Mouse (Mus musculus): ENCODE measurements at regions not wholly inside any gene's neighbourhood (a gene's known extent, or its start where the extent isn't known, plus 50 kb on each side); places are given as distances from the start of the nearest gene placed in this dataset.

GRCm38 (mm10) chr3:52621936-52622335, 353.8 kb downstream of the Foxo1 start:
- peaks cover 11% of the 10 kb centered on the region; the same call in 1 of the 2 replicates for H3K4me1 ChIP-seq
- no peaks in the 10 kb centered on the region for H3K27me3 ChIP-seq (replicated peaks)
- H3K27ac ChIP-seq, result no peak overlapping the region
- no peak for ATAC-seq
- H3K4me2 ChIP-seq, result no peak overlapping the region
- no peak overlapping the region for H3K9ac ChIP-seq
- WGBS (ENCODE audit: insufficient replicate concordance), result 71% methylated on average over 8 of the region's 8 CpGs
- no peak overlapping the region for H3K4me3 ChIP-seq
- H3K36me3 ChIP-seq, result no peaks in the 10 kb centered on the region
- no peaks in the 10 kb centered on the region for H3K9me3 ChIP-seq (replicated peaks)

- 0 out of 2 replicates have a peak, but pooled peaks have one; percentile 32 for ATAC-seq
- Histone ChIP-seq H3K27me3 (replicated peaks) (no peaks in the 10 kb centered on the region), H3K9ac (no peak overlapping the region), H3K27ac (no peak overlapping the region), H3K4me1 (peaks cover 11% of the 10 kb centered on the region; the same call in 1 of the 2 replicates), H3K4me3 (no peak overlapping the region), H3K4me2 (no peak overlapping the region), H3K9me3 (replicated peaks) (no peaks in the 10 kb centered on the region), H3K36me3 (no peaks in the 10 kb centered on the region)
- WGBS (ENCODE audit: insufficient replicate concordance), result 80% methylated on average over 2 of the region's 2 CpGs
Measured at GRCm38 (mm10) chr3:52618925-52619224, 350.7 kb downstream of the Foxo1 start.

GRCm38 (mm10) chr3:52618212-52618924, 350.2 kb downstream of the Foxo1 start:
- no peak for ATAC-seq
- Histone ChIP-seq H3K27me3 (replicated peaks) (no peaks in the 10 kb centered on the region), H3K36me3 (no peaks in the 10 kb centered on the region), H3K4me1 (peaks cover 11% of the 10 kb centered on the region; the same call in 1 of the 2 replicates), H3K4me2 (no peak overlapping the region), H3K4me3 (no peak overlapping the region), H3K9ac (no peak overlapping the region), H3K9me3 (replicated peaks) (no peaks in the 10 kb centered on the region), H3K27ac (no peak overlapping the region)
- WGBS (ENCODE audit: insufficient replicate concordance), result 51% methylated on average over 7 of the region's 7 CpGs

GRCm38 (mm10) chr3:52617413-52618149, 349.4 kb downstream of the Foxo1 start:
- H3K27ac ChIP-seq, result no peak overlapping the region
- H3K4me2 ChIP-seq, result no peak overlapping the region
- peaks cover 11% of the 10 kb centered on the region; the same call in 1 of the 2 replicates for H3K4me1 ChIP-seq
- WGBS (ENCODE audit: insufficient replicate concordance), result 67% methylated on average over 8 of the region's 8 CpGs
- no peaks in the 10 kb centered on the region for H3K27me3 ChIP-seq (replicated peaks)
- no peaks in the 10 kb centered on the region for H3K36me3 ChIP-seq
- H3K9me3 ChIP-seq (replicated peaks), result no peaks in the 10 kb centered on the region
- no peak overlapping the region for H3K9ac ChIP-seq
- ATAC-seq, result no peak
- no peak overlapping the region for H3K4me3 ChIP-seq

- Histone ChIP-seq H3K4me3 (no peak overlapping the region), H3K4me2 (no peak overlapping the region), H3K36me3 (no peaks in the 10 kb centered on the region), H3K27ac (no peak overlapping the region), H3K9ac (no peak overlapping the region), H3K27me3 (replicated peaks) (no peaks in the 10 kb centered on the region), H3K9me3 (replicated peaks) (no peaks in the 10 kb centered on the region), H3K4me1 (no peaks in the 10 kb centered on the region)
- ATAC-seq, result no peak
- WGBS (ENCODE audit: insufficient replicate concordance), result 77% methylated on average over 8 of the region's 8 CpGs
Measured at GRCm38 (mm10) chr3:52611881-52612280, 343.7 kb downstream of the Foxo1 start.

GRCm38 (mm10) chr3:52610466-52610865, 342.3 kb downstream of the Foxo1 start:
- WGBS (ENCODE audit: insufficient replicate concordance), result 39% methylated on average over 3 of the region's 3 CpGs
- H3K27me3 ChIP-seq (replicated peaks), result no peaks in the 10 kb centered on the region
- H3K4me3 ChIP-seq, result no peak overlapping the region
- H3K9me3 ChIP-seq (replicated peaks), result no peaks in the 10 kb centered on the region
- no peaks in the 10 kb centered on the region for H3K36me3 ChIP-seq
- H3K9ac ChIP-seq, result no peak overlapping the region
- no peak for ATAC-seq
- H3K4me1 ChIP-seq, result no peaks in the 10 kb centered on the region
- no peak overlapping the region for H3K4me2 ChIP-seq
- no peak overlapping the region for H3K27ac ChIP-seq

GRCm38 (mm10) chr3:52608086-52608426, 339.9 kb downstream of the Foxo1 start:
- Histone ChIP-seq H3K9ac (no peak overlapping the region), H3K9me3 (replicated peaks) (no peaks in the 10 kb centered on the region), H3K27me3 (replicated peaks) (no peaks in the 10 kb centered on the region), H3K27ac (no peak overlapping the region), H3K36me3 (no peaks in the 10 kb centered on the region), H3K4me3 (no peak overlapping the region), H3K4me2 (no peak overlapping the region), H3K4me1 (no peaks in the 10 kb centered on the region)
- no peak for ATAC-seq
- WGBS (ENCODE audit: insufficient replicate concordance), result 60% methylated on average over 5 of the region's 5 CpGs

GRCm38 (mm10) chr3:52607379-52608085, 339.4 kb downstream of the Foxo1 start:
- H3K36me3 ChIP-seq, result no peaks in the 10 kb centered on the region
- H3K4me2 ChIP-seq, result no peak overlapping the region
- H3K4me1 ChIP-seq, result no peaks in the 10 kb centered on the region
- H3K4me3 ChIP-seq, result no peak overlapping the region
- ATAC-seq, result no peak
- no peaks in the 10 kb centered on the region for H3K27me3 ChIP-seq (replicated peaks)
- H3K9me3 ChIP-seq (replicated peaks), result no peaks in the 10 kb centered on the region
- H3K9ac ChIP-seq, result no peak overlapping the region
- WGBS (ENCODE audit: insufficient replicate concordance), result 68% methylated on average over 12 of the region's 12 CpGs
- H3K27ac ChIP-seq, result no peak overlapping the region

- WGBS (ENCODE audit: insufficient replicate concordance), result 64% methylated on average over 6 of the region's 6 CpGs
Measured at GRCm38 (mm10) chr3:52605261-52605771, 337.2 kb downstream of the Foxo1 start.

GRCm38 (mm10) chr3:52603244-52603704, 335.1 kb downstream of the Foxo1 start:
- H3K4me2 ChIP-seq, result no peak overlapping the region
- ATAC-seq, result no peak
- WGBS (ENCODE audit: insufficient replicate concordance), result 69% methylated on average over 8 of the region's 8 CpGs

More at GRCm38 (mm10) chr3:52605261-52605771, 337.2 kb downstream of the Foxo1 start:
- Histone ChIP-seq H3K27ac (no peak overlapping the region), H3K9me3 (replicated peaks) (no peaks in the 10 kb centered on the region), H3K4me3 (no peak overlapping the region), H3K27me3 (replicated peaks) (no peaks in the 10 kb centered on the region), H3K9ac (no peak overlapping the region), H3K4me1 (no peaks in the 10 kb centered on the region), H3K36me3 (no peaks in the 10 kb centered on the region), H3K4me2 (no peak overlapping the region)
- no peak for ATAC-seq

GRCm38 (mm10) chr3:52601011-52601745, 333.0 kb downstream of the Foxo1 start:
- Histone ChIP-seq H3K27me3 (replicated peaks) (no peaks in the 10 kb centered on the region), H3K27ac (no peak overlapping the region), H3K4me3 (no peak overlapping the region), H3K4me2 (no peak overlapping the region), H3K9ac (no peak overlapping the region), H3K9me3 (replicated peaks) (no peaks in the 10 kb centered on the region), H3K4me1 (no peaks in the 10 kb centered on the region), H3K36me3 (no peaks in the 10 kb centered on the region)
- no peak for ATAC-seq
- WGBS (ENCODE audit: insufficient replicate concordance), result 79% methylated on average over 21 of the region's 21 CpGs

More at GRCm38 (mm10) chr3:52603244-52603704, 335.1 kb downstream of the Foxo1 start:
- no peaks in the 10 kb centered on the region for H3K9me3 ChIP-seq (replicated peaks)
- H3K9ac ChIP-seq, result no peak overlapping the region
- no peak overlapping the region for H3K4me3 ChIP-seq
- H3K27ac ChIP-seq, result no peak overlapping the region
- H3K4me1 ChIP-seq, result no peaks in the 10 kb centered on the region
- no peaks in the 10 kb centered on the region for H3K27me3 ChIP-seq (replicated peaks)
- H3K36me3 ChIP-seq, result no peaks in the 10 kb centered on the region

Data from liver, embryonic 12.5 days (tissue).